Mouse (Mus musculus): ENCODE data around the gene H3f3b. TPM values are rescaled to one million over a fixed set of nuclear protein-coding genes. Genes with fewer than 3 reads are reported as not detected.
A peak's percentile ranks its signal among the peaks of the same experiment; 100 is the strongest.

Gene H3f3b
- polyA plus RNA-seq (2016; fragmentation: Nextera tagmentation; extraction: Ambion mirVana): 1,512 and 1,693 TPM in 2 replicates

DNA sequence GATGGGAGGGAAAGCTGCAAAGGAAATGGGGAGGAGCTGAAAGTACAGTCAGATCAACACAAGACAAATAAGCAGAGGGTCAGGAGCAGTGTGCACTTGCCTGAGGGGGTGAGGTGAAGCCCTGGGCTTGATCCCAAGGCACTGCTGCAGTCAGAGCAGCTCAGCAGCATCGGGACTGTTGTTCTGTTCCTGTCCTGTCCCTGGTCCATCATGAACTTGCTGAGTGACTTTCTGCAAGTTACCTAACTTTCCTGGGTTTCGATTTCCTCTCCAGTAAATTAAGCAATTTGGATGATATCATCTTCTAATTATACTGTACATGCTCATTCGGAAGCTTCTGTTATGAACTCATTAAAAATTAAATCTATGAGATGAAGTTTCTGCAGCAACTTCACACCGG, at the start of gene H3f3b:
Gene H3f3b (minus strand): TSS at position 207 of the 400 bp plus-strand sequence.
- peaks cover 25% of the 10 kb centered on the region for H3K4me1 ChIP-seq
- no peak within 1 kb of the TSS for H3K27ac ChIP-seq (replicated peaks)
- DNase-seq (ENCODE audit: low spot score): no peak
- H3K27me3 ChIP-seq (ENCODE audit: low read depth, poor library complexity, severe bottlenecking): no peaks in the 10 kb centered on the region
- no peak within 1 kb of the TSS for H3K4me3 ChIP-seq
- no peaks in the 10 kb centered on the region for H3K9me3 ChIP-seq (replicated peaks)
- H3K36me3 ChIP-seq: peaks cover 17% of the 10 kb centered on the region
- WGBS: 85% methylated on average over 4 of the region's 4 CpGs

GRCm38 (mm10) chr11:116076836-116077235, 49.1 kb upstream of the H3f3b start:
- Histone ChIP-seq H3K4me3 (peak overlapping the region; percentile 49; the same call in 1 of the 2 replicates), H3K4me1 (peaks cover 65% of the 10 kb centered on the region), H3K36me3 (peaks cover 32% of the 10 kb centered on the region), H3K27me3 (ENCODE audit: low read depth, poor library complexity, severe bottlenecking) (no peaks in the 10 kb centered on the region; the same call in 1 of the 2 replicates), H3K9me3 (replicated peaks) (no peaks in the 10 kb centered on the region), H3K27ac (replicated peaks) (peak overlapping the region; percentile 88)
- DNase-seq (ENCODE audit: low spot score): no peak
- 89% methylated on average over 7 of the region's 7 CpGs for WGBS

- H3K36me3 ChIP-seq: peaks cover 25% of the 10 kb centered on the region
- DNase-seq (ENCODE audit: low spot score): no peak
- H3K4me1 ChIP-seq: peaks cover 60% of the 10 kb centered on the region
- 68% methylated on average over 7 of the region's 7 CpGs for WGBS
- H3K27ac ChIP-seq (replicated peaks): peak overlapping the region; percentile 88
- peak overlapping the region; percentile 12; the same call in 1 of the 2 replicates for H3K4me3 ChIP-seq
- no peaks in the 10 kb centered on the region for H3K9me3 ChIP-seq (replicated peaks)
- H3K27me3 ChIP-seq (ENCODE audit: low read depth, poor library complexity, severe bottlenecking): no peaks in the 10 kb centered on the region; the same call in 1 of the 2 replicates
Measured at GRCm38 (mm10) chr11:116076266-116076540, 48.4 kb upstream of the H3f3b start.

DNA sequence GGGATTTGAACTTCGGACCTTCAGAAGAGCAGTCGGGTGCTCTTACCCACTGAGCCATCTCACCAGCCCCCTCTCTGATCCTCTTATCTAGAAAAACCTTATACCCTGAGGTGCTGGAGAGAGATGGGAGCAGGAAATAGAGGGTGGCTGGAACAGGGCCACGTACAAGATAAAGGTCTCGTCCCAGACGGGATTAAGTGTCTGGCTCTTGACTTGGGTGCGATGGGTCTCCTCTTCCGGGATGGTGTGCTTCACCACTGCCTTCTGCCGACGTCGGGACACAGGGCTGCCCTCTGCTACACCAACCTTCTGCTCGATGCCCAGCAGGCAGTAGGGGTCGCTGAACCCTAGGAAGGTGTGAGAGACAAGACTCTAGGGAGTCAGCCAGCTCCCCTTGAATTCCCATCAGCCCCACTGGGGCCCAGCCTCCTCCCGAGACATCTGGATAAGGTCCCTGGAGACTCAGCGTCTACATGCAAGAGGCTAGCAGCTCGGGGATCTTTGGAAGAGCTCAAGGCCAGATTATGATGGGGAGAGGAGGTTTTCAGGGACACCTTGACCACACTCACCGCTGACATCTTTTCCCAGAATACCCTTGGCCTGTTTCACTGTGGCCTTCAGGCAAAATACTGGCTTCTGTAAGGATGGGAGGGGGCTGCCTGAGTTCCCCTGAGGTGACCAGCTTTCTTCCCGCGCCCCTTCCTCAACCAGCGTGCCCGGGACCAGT, 47.9 kb upstream of the H3f3b start:
- Histone ChIP-seq H3K36me3 (peaks cover 20% of the 10 kb centered on the region), H3K27me3 (ENCODE audit: low read depth, poor library complexity, severe bottlenecking) (no peaks in the 10 kb centered on the region; the same call in 1 of the 2 replicates), H3K4me3 (peak overlapping the region; percentile 12; the same call in 1 of the 2 replicates), H3K27ac (replicated peaks) (peak overlapping the region; percentile 88), H3K9me3 (replicated peaks) (no peaks in the 10 kb centered on the region), H3K4me1 (peaks cover 57% of the 10 kb centered on the region)
- DNase-seq (ENCODE audit: low spot score): no peak
- 62% methylated on average over 20 of the region's 20 CpGs for WGBS

DNA sequence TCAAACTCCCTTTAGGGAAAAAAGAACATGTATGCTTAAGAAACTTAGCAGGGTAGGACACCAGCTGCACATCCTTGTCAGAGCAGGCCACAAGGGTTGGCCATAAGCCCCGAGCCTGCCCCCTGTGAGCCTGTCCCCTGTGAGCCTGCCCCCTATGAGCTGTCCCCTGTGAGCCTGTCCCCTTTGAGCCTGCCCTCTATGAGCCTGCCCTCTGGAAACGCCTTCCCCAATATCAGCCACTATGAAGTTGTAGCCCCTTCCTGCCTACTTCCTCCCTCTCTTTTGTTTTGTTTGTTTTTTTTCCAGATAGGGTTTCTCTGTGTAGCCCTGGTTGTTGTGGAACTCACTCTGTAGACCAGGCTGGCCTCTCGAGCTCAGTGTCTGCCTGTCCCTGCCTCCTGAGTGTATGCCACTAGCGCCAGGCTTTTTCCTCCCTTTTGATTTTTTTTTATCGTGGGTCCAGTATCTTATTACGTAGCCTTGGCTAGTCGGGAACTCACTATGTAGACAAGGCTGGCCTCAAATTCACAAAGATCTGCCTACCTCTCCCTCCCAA, 46.8 kb upstream of the H3f3b start:
- Histone ChIP-seq H3K4me3 (no peak overlapping the region), H3K4me1 (peaks cover 45% of the 10 kb centered on the region), H3K36me3 (peaks cover 9% of the 10 kb centered on the region), H3K9me3 (replicated peaks) (no peaks in the 10 kb centered on the region), H3K27ac (replicated peaks) (0 out of 2 replicates have a peak overlapping the region, but pooled peaks have one; percentile 6), H3K27me3 (ENCODE audit: low read depth, poor library complexity, severe bottlenecking) (no peaks in the 10 kb centered on the region; the same call in 1 of the 2 replicates)
- 68% methylated on average over 7 of the region's 7 CpGs for WGBS
- no peak for DNase-seq (ENCODE audit: low spot score)

DNA sequence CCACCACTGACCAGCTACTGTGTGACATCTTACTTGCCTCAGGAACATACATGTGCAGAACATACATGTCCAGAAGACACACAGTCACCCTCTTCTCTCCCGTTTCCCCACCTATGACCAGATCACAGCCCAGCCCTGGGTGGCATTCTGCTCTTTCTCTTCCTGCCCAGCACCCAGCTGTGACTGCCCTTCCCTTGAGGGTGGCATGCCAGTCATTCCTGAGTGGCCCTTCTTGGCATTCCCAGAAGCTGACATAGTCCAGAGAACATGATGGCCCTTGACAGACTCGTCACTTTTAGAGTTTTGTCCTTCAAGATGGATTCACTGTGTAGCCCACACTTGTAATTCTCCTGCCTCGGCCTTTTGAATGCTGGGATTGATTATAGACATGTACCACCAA, 44.8 kb upstream of the H3f3b start:
- Histone ChIP-seq H3K36me3 (no peaks in the 10 kb centered on the region), H3K9me3 (replicated peaks) (no peaks in the 10 kb centered on the region), H3K4me1 (peaks cover 26% of the 10 kb centered on the region), H3K4me3 (no peak overlapping the region), H3K27me3 (ENCODE audit: low read depth, poor library complexity, severe bottlenecking) (no peaks in the 10 kb centered on the region; the same call in 1 of the 2 replicates), H3K27ac (replicated peaks) (no peak overlapping the region)
- no peak for DNase-seq (ENCODE audit: low spot score)
- 84% methylated on average over 3 of the region's 3 CpGs for WGBS

- H3K4me1 ChIP-seq: peaks cover 15% of the 10 kb centered on the region
- WGBS: 65% methylated on average over 5 of the region's 5 CpGs
- H3K27ac ChIP-seq (replicated peaks): no peak overlapping the region
- H3K4me3 ChIP-seq: no peak overlapping the region
- no peaks in the 10 kb centered on the region for H3K27me3 ChIP-seq (ENCODE audit: low read depth, poor library complexity, severe bottlenecking)
- no peaks in the 10 kb centered on the region for H3K9me3 ChIP-seq (replicated peaks)
- no peak for DNase-seq (ENCODE audit: low spot score)
- H3K36me3 ChIP-seq: no peaks in the 10 kb centered on the region
Measured at GRCm38 (mm10) chr11:116071510-116071909, 43.7 kb upstream of the H3f3b start.

- no peaks in the 10 kb centered on the region for H3K9me3 ChIP-seq (replicated peaks)
- H3K27me3 ChIP-seq (ENCODE audit: low read depth, poor library complexity, severe bottlenecking): no peaks in the 10 kb centered on the region
- WGBS: 89% methylated on average over 12 of the region's 12 CpGs
- peaks cover 22% of the 10 kb centered on the region for H3K4me1 ChIP-seq
- no peak for DNase-seq (ENCODE audit: low spot score)
- H3K27ac ChIP-seq (replicated peaks): no peak overlapping the region
- H3K4me3 ChIP-seq: no peak overlapping the region
- H3K36me3 ChIP-seq: peaks cover 24% of the 10 kb centered on the region
Measured at GRCm38 (mm10) chr11:116065345-116065744, 37.6 kb upstream of the H3f3b start.

DNA sequence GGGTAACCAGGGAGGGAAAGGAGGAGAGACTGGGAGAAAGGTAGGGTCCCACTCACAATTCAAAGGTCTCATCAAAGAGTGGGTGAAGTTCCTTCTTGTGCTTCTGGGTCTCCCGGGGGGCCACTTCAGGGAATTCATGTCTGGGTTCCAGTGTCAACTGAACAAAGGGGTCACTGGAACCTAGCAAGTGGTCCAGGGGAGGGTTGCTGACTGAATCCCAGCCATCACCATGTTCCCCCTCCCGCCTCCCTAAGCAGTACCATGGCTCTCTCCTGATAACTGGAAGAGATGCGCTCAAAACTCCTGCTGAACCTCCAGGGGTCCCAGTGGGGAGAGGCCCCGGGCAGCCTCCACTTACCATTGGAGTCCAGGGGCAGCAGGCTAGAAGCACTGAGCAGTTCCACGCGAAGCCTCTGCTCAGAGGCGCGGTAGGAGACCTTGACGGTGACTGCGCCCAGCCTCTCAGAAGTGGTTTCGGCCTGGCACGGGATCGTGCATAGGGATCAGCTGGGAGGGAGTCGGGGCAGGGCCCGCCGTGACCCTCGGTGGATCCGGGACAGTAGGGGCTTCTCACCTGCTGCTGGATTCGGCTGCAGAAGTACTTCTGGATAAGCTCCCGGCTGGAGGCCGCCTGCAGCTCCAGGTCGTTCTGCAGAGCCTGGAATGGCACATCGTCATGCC, 36.6 kb upstream of the H3f3b start:
- Histone ChIP-seq H3K27me3 (ENCODE audit: low read depth, poor library complexity, severe bottlenecking) (no peaks in the 10 kb centered on the region), H3K4me1 (peaks cover 22% of the 10 kb centered on the region), H3K4me3 (no peak overlapping the region), H3K36me3 (peaks cover 34% of the 10 kb centered on the region), H3K9me3 (replicated peaks) (no peaks in the 10 kb centered on the region), H3K27ac (replicated peaks) (peak overlapping the region; percentile 46)
- no peak for DNase-seq (ENCODE audit: low spot score)
- 65% methylated on average over 23 of the region's 23 CpGs for WGBS

- H3K4me1 ChIP-seq: peaks cover 22% of the 10 kb centered on the region
- no peak overlapping the region for H3K27ac ChIP-seq (replicated peaks)
- peaks cover 41% of the 10 kb centered on the region for H3K36me3 ChIP-seq
- no peak for DNase-seq (ENCODE audit: low spot score)
- H3K27me3 ChIP-seq (ENCODE audit: low read depth, poor library complexity, severe bottlenecking): no peaks in the 10 kb centered on the region
- no peak overlapping the region for H3K4me3 ChIP-seq
- 68% methylated on average over 13 of the region's 13 CpGs for WGBS
- H3K9me3 ChIP-seq (replicated peaks): no peaks in the 10 kb centered on the region
Measured at GRCm38 (mm10) chr11:116063562-116063961, 35.8 kb upstream of the H3f3b start.

GRCm38 (mm10) chr11:116062521-116062920, 34.8 kb upstream of the H3f3b start:
- no peak for DNase-seq (ENCODE audit: low spot score)
- peaks cover 52% of the 10 kb centered on the region for H3K36me3 ChIP-seq
- no peaks in the 10 kb centered on the region for H3K9me3 ChIP-seq (replicated peaks)
- H3K4me1 ChIP-seq: peaks cover 22% of the 10 kb centered on the region
- H3K27ac ChIP-seq (replicated peaks): 0 out of 2 replicates have a peak overlapping the region, but pooled peaks have one; percentile 47
- WGBS: 70% methylated on average over 8 of the region's 8 CpGs
- no peaks in the 10 kb centered on the region for H3K27me3 ChIP-seq (ENCODE audit: low read depth, poor library complexity, severe bottlenecking)
- no peak overlapping the region for H3K4me3 ChIP-seq

DNA sequence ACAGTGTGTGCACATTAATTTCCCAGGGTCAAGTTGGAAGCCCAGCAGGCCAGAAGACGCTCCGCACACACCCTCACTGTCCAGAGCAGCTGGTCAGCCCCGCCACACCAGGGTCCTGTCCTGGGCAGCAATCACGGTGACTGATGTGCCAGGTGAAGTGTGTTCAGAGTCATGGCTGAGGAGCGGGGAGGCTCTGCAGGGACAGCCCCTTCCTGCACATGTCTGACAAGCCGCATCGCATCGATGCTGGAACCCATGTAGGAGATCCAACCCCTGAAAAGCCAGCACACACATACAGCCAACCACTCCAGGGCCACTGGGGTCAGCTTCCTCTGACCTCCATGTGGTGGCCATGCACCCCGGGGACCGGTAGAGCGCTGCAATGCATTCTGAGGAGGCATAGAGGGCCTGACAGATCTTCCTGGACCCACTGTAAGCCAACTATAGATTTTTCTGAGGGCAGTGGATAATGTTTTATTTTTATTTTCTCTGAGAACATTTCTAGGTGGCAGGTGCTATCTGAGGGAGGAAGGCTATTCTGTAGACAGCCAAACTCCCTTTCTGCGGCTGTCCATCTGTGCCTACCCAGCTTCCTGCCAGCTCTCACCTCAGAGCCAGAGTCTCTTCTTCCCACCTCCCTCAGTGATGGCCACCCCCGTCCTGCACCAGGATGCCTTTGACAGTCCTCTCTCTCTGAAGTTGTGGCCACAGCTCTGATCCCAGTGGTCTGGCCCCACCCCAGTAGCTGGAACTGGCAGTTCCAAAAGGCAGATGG, 34.1 kb upstream of the H3f3b start:
- no peak overlapping the region for H3K4me3 ChIP-seq
- no peak for DNase-seq (ENCODE audit: low spot score)
- H3K4me1 ChIP-seq: peaks cover 22% of the 10 kb centered on the region
- no peaks in the 10 kb centered on the region for H3K27me3 ChIP-seq (ENCODE audit: low read depth, poor library complexity, severe bottlenecking)
- H3K9me3 ChIP-seq (replicated peaks): no peaks in the 10 kb centered on the region
- 88% methylated on average over 13 of the region's 13 CpGs for WGBS
- H3K27ac ChIP-seq (replicated peaks): 0 out of 2 replicates have a peak overlapping the region, but pooled peaks have one; percentile 47
- peaks cover 59% of the 10 kb centered on the region for H3K36me3 ChIP-seq
